Mouse (Mus musculus): Measurements from ENCODE around the gene Rusc2. TPM values are rescaled to one million over a fixed set of nuclear protein-coding genes. Genes with fewer than 3 reads are reported as not detected.
A peak's percentile ranks its signal among the peaks of the same experiment; 100 is the strongest.

Gene Rusc2
- polyA plus RNA-seq, 1 experiment: 124 TPM

- TF ChIP-seq POLR2A (IDR thresholded peaks at IDR 0.05; ENCODE audit: borderline replicate concordance, extremely low read depth, insufficient read depth, insufficient read length, poor library complexity, severe bottlenecking): no peak
- no peak for TF ChIP-seq CTCF (IDR thresholded peaks at IDR 0.05; ENCODE audit: borderline replicate concordance, extremely low read depth, insufficient read depth, insufficient read length)
- DNase-seq (ENCODE audit: low read depth): peak; percentile 29
These were observed 45.9 kb downstream of the Rusc2 start for GRCm38 (mm10) chr4:43427501-43428179.

GRCm38 (mm10) chr4:43428180-43428861 is 46.5 kb downstream of the Rusc2 start:
- DNase-seq (ENCODE audit: low read depth): peak; percentile 18
- no peak for TF ChIP-seq CTCF (IDR thresholded peaks at IDR 0.05; ENCODE audit: borderline replicate concordance, extremely low read depth, insufficient read depth, insufficient read length)
- TF ChIP-seq POLR2A (IDR thresholded peaks at IDR 0.05; ENCODE audit: borderline replicate concordance, extremely low read depth, insufficient read depth, insufficient read length, poor library complexity, severe bottlenecking): no peak

GRCm38 (mm10) chr4:43428946-43429345 is 47.2 kb downstream of the Rusc2 start, which contains the start of gene Fam166b:
Fam166b (minus strand) TSS chr4:43429134.
- peak; percentile 35 for DNase-seq (ENCODE audit: low read depth)
- TF ChIP-seq CTCF (IDR thresholded peaks at IDR 0.05; ENCODE audit: borderline replicate concordance, extremely low read depth, insufficient read depth, insufficient read length) (no peak), POLR2A (IDR thresholded peaks at IDR 0.05; ENCODE audit: borderline replicate concordance, extremely low read depth, insufficient read depth, insufficient read length, poor library complexity, severe bottlenecking) (no peak)

GRCm38 (mm10) chr4:43431690-43432089 is 49.9 kb downstream of the Rusc2 start:
- peak; percentile 96 for DNase-seq (ENCODE audit: low read depth)
- TF ChIP-seq POLR2A (IDR thresholded peaks at IDR 0.05; ENCODE audit: borderline replicate concordance, extremely low read depth, insufficient read depth, insufficient read length, poor library complexity, severe bottlenecking) (no peak), CTCF (IDR thresholded peaks at IDR 0.05; ENCODE audit: borderline replicate concordance, extremely low read depth, insufficient read depth, insufficient read length) (peak; percentile 89; the same call in 1 of the 2 replicates)

- no peak for TF ChIP-seq POLR2A (IDR thresholded peaks at IDR 0.05; ENCODE audit: borderline replicate concordance, extremely low read depth, insufficient read depth, insufficient read length, poor library complexity, severe bottlenecking)
- no peak for TF ChIP-seq CTCF (IDR thresholded peaks at IDR 0.05; ENCODE audit: borderline replicate concordance, extremely low read depth, insufficient read depth, insufficient read length)
These were observed 51.1 kb downstream of the Rusc2 start for GRCm38 (mm10) chr4:43432832-43433231.

GRCm38 (mm10) chr4:43441639-43442038 is 59.9 kb downstream of the Rusc2 start, which contains the start of gene Tesk1:
Tesk1 (plus strand) TSS chr4:43441939.
- TF ChIP-seq CTCF (IDR thresholded peaks at IDR 0.05; ENCODE audit: borderline replicate concordance, extremely low read depth, insufficient read depth, insufficient read length) (no peak), POLR2A (IDR thresholded peaks at IDR 0.05; ENCODE audit: borderline replicate concordance, extremely low read depth, insufficient read depth, insufficient read length, poor library complexity, severe bottlenecking) (no peak)
- DNase-seq (ENCODE audit: low read depth): no peak

More at GRCm38 (mm10) chr4:43432832-43433231, 51.1 kb downstream of the Rusc2 start:
- DNase-seq (ENCODE audit: low read depth): no peak

- peak; percentile 100 for DNase-seq (ENCODE audit: low read depth)
- peak; percentile 87 for TF ChIP-seq CTCF (IDR thresholded peaks at IDR 0.05; ENCODE audit: borderline replicate concordance, extremely low read depth, insufficient read depth, insufficient read length)
- peak; percentile 81; the same call in 1 of the 2 replicates for TF ChIP-seq POLR2A (IDR thresholded peaks at IDR 0.05; ENCODE audit: borderline replicate concordance, extremely low read depth, insufficient read depth, insufficient read length, poor library complexity, severe bottlenecking)
These were observed 60.3 kb downstream of the Rusc2 start for GRCm38 (mm10) chr4:43442044-43442443.

- DNase-seq (ENCODE audit: low read depth): peak; percentile 87
- TF ChIP-seq CTCF (IDR thresholded peaks at IDR 0.05; ENCODE audit: borderline replicate concordance, extremely low read depth, insufficient read depth, insufficient read length): no peak
- peak; percentile 44; the same call in 1 of the 2 replicates for TF ChIP-seq POLR2A (IDR thresholded peaks at IDR 0.05; ENCODE audit: borderline replicate concordance, extremely low read depth, insufficient read depth, insufficient read length, poor library complexity, severe bottlenecking)
These were observed 60.9 kb downstream of the Rusc2 start for GRCm38 (mm10) chr4:43442456-43443361.

- TF ChIP-seq POLR2A (IDR thresholded peaks at IDR 0.05; ENCODE audit: borderline replicate concordance, extremely low read depth, insufficient read depth, insufficient read length, poor library complexity, severe bottlenecking) (no peak), CTCF (IDR thresholded peaks at IDR 0.05; ENCODE audit: borderline replicate concordance, extremely low read depth, insufficient read depth, insufficient read length) (no peak)
- DNase-seq (ENCODE audit: low read depth): peak; percentile 34
These were observed 61.7 kb downstream of the Rusc2 start for GRCm38 (mm10) chr4:43443511-43443910.

GRCm38 (mm10) chr4:43447251-43447650 is 65.5 kb downstream of the Rusc2 start:
- TF ChIP-seq POLR2A (IDR thresholded peaks at IDR 0.05; ENCODE audit: borderline replicate concordance, extremely low read depth, insufficient read depth, insufficient read length, poor library complexity, severe bottlenecking): no peak
- TF ChIP-seq CTCF (IDR thresholded peaks at IDR 0.05; ENCODE audit: borderline replicate concordance, extremely low read depth, insufficient read depth, insufficient read length): no peak
- no peak for DNase-seq (ENCODE audit: low read depth)

GRCm38 (mm10) chr4:43448554-43448953 is 66.8 kb downstream of the Rusc2 start:
- no peak for DNase-seq (ENCODE audit: low read depth)

More at GRCm38 (mm10) chr4:43448554-43448953, 66.8 kb downstream of the Rusc2 start:
- TF ChIP-seq POLR2A (IDR thresholded peaks at IDR 0.05; ENCODE audit: borderline replicate concordance, extremely low read depth, insufficient read depth, insufficient read length, poor library complexity, severe bottlenecking): no peak

Data from brain, embryonic 14.5 days (tissue).